Mouse (Mus musculus) ES-Bruce4 (cell line): ENCODE results near the gene Slamf9. TPM values are rescaled to one million over a fixed set of nuclear protein-coding genes. Genes with fewer than 3 reads are reported as not detected.
A peak's percentile ranks its signal among the peaks of the same experiment; 100 is the strongest.

Source experiments
- H3K27ac ChIP-seq: 2 replicates; pipeline ENCODE4 v1.5.1; 2012; ENCODE audit warnings: low read length, inconsistent platforms; ENCODE audit not compliant: insufficient read depth
- H3K27me3 ChIP-seq: 2 replicates; pipeline ENCODE4 v1.6.1; 2012; ENCODE audit warnings: mild to moderate bottlenecking, low read length, inconsistent platforms; ENCODE audit not compliant: control insufficient read depth, poor library complexity, insufficient read depth, severe bottlenecking
- H3K36me3 ChIP-seq: 2 replicates; pipeline ENCODE4 v1.6.1; 2012; ENCODE audit warnings: inconsistent platforms, mild to moderate bottlenecking, low read length, moderate library complexity; ENCODE audit not compliant: control insufficient read depth, poor library complexity, insufficient read depth, severe bottlenecking
- H3K4me1 ChIP-seq: one replicate; pipeline ENCODE4 v1.8.1; 2011; ENCODE audit warnings: low read length; ENCODE audit not compliant: control insufficient read depth, insufficient read depth
- H3K4me3 ChIP-seq: 2 replicates; pipeline ENCODE4 v1.5.1; 2011; ENCODE audit warnings: low read depth, mild to moderate bottlenecking, low read length
- H3K9ac ChIP-seq: 2 replicates; pipeline ENCODE4 v1.6.1; 2012; ENCODE audit warnings: low read depth, mild to moderate bottlenecking, inconsistent platforms; ENCODE audit not compliant: poor library complexity, severe bottlenecking
- H3K9me3 ChIP-seq: replicated peaks from 2 replicates; pipeline ENCODE4 v1.6.1; 2012; ENCODE audit warnings: mild to moderate bottlenecking, low read length, inconsistent platforms; ENCODE audit not compliant: control insufficient read depth, poor library complexity, insufficient read depth, severe bottlenecking
- CTCF ChIP-seq: IDR thresholded peaks from one replicate; pipeline ENCODE4 v1.8.1; 2011; ENCODE audit warnings: low read depth, low read length
- EP300 ChIP-seq: IDR thresholded peaks from 2 replicates; pipeline ENCODE4 v1.6.1; 2011; ENCODE audit warnings: low read depth, low read length; ENCODE audit not compliant: insufficient read depth
- POLR2A ChIP-seq: IDR thresholded peaks from one replicate; pipeline ENCODE4 v1.8.1; 2011; ENCODE audit warnings: low read length; ENCODE audit not compliant: insufficient read depth
- polyA plus RNA-seq: library from polyadenylated mRNA; stranded (reverse); fragments of >200 nt; gene quantifications from 2 replicates; pipeline ENCODE4 v1.2.4, GENCODE M21; 2011; ENCODE audit warnings: low read depth; ENCODE audit not compliant: missing spikeins, insufficient read depth, insufficient read length

Slamf9 gene
- polyA plus RNA-seq, 1 experiment: 0.46 TPM

- Histone ChIP-seq H3K36me3 (no peaks in the 10 kb centered on the region), H3K27me3 (no peaks in the 10 kb centered on the region; the same call in 1 of the 2 replicates), H3K9ac (no peak overlapping the region), H3K27ac (no peak overlapping the region), H3K9me3 (no peaks in the 10 kb centered on the region), H3K4me1 (no peaks in the 10 kb centered on the region), H3K4me3 (no peak overlapping the region)
- TF ChIP-seq CTCF (no peak), POLR2A (no peak), EP300 (no peak)
These were observed 33.2 kb upstream of the Slamf9 start for GRCm38 (mm10) chr1:172441935-172442445.

DNA sequence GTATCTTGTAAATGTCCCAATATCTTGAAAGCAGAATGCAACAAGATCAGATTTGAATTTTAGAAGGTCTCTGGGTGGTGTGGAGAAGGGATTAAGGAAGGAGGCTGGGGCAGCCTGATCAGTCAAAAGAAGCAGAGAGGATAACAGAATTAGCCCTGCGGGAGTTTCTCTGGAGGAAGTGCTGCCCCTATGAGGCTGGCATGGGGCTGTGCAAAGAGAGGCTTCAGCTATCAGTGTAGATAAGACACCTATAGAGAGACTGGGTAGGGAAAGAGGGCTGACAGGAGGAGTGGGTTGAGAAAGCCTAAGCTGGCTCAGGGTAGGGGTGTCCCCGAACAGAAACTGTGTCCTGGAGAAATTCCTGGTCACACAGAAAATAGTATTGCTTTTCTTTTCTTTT, 24.9 kb upstream of the Slamf9 start:
- Histone ChIP-seq H3K4me1 (no peaks in the 10 kb centered on the region), H3K9ac (no peak overlapping the region), H3K27me3 (no peaks in the 10 kb centered on the region), H3K4me3 (no peak overlapping the region), H3K27ac (no peak overlapping the region), H3K9me3 (no peaks in the 10 kb centered on the region), H3K36me3 (no peaks in the 10 kb centered on the region)
- no peak for TF ChIP-seq POLR2A
- TF ChIP-seq CTCF: peak; percentile 7

DNA sequence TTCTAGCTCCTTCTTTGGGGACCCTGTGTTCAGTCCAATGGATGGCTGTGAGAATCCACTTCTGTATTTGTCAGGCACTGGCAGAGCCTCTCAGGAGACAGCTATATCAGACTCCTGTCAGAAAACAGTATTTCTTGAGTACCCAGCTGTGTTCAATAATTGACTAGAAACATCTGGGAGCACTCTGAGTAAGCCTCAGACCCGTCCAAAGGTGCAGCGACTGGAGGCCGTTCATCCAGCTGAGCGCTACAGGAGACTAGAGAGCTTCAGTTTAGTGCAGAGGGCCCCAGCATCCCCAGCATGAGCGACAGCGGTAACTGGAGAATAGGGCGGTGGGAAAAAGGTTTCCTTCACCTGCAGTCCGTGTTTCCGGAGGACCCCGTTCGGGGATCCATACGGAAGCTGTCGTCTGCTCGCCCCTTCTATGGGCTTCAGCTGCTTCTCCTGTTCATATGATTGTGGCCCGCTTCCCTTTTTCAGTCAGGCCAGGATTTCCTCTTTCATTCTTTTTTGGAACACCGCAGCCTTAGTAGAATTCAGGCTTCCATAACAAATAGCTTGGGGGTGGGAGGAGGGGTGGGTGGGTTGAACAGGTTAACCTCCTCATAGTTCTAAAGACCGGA, 24.2 kb upstream of the Slamf9 start:
- no peaks in the 10 kb centered on the region for H3K36me3 ChIP-seq
- no peak for TF ChIP-seq POLR2A
- no peak for TF ChIP-seq EP300
- TF ChIP-seq CTCF: no peak
- H3K4me1 ChIP-seq: no peaks in the 10 kb centered on the region
- H3K4me3 ChIP-seq: no peak overlapping the region
- H3K27me3 ChIP-seq: no peaks in the 10 kb centered on the region
- no peak overlapping the region for H3K9ac ChIP-seq
- no peaks in the 10 kb centered on the region for H3K9me3 ChIP-seq
- no peak overlapping the region for H3K27ac ChIP-seq

- H3K27ac ChIP-seq: no peak overlapping the region
- peaks cover 3% of the 10 kb centered on the region for H3K4me1 ChIP-seq
- H3K9ac ChIP-seq: no peak overlapping the region
- H3K9me3 ChIP-seq: peaks cover 2% of the 10 kb centered on the region; the same call in 1 of the 2 replicates
- no peaks in the 10 kb centered on the region for H3K27me3 ChIP-seq
- H3K4me3 ChIP-seq: no peak overlapping the region
- H3K36me3 ChIP-seq: no peaks in the 10 kb centered on the region
- no peak for TF ChIP-seq EP300
These were observed 22.2 kb upstream of the Slamf9 start for GRCm38 (mm10) chr1:172452911-172453310.

GRCm38 (mm10) chr1:172453810-172454209, 21.3 kb upstream of the Slamf9 start:
- TF ChIP-seq EP300: no peak
- no peak for TF ChIP-seq CTCF
- TF ChIP-seq POLR2A: no peak
- Histone ChIP-seq H3K4me1 (peaks cover 3% of the 10 kb centered on the region), H3K36me3 (no peaks in the 10 kb centered on the region), H3K9me3 (peaks cover 2% of the 10 kb centered on the region), H3K27ac (no peak overlapping the region), H3K9ac (no peak overlapping the region), H3K27me3 (no peaks in the 10 kb centered on the region), H3K4me3 (no peak overlapping the region)

- no peak overlapping the region for H3K4me3 ChIP-seq
- H3K27ac ChIP-seq: peak overlapping the region; percentile 77
- peaks cover 3% of the 10 kb centered on the region for H3K4me1 ChIP-seq
- no peak for TF ChIP-seq EP300
- TF ChIP-seq POLR2A: no peak
- TF ChIP-seq CTCF: no peak
- H3K36me3 ChIP-seq: no peaks in the 10 kb centered on the region
- no peaks in the 10 kb centered on the region for H3K27me3 ChIP-seq
- no peak overlapping the region for H3K9ac ChIP-seq
- peaks cover 2% of the 10 kb centered on the region for H3K9me3 ChIP-seq
These were observed 19.7 kb upstream of the Slamf9 start for GRCm38 (mm10) chr1:172455416-172455815.
